20 mouse cellular contexts compared by ENCODE assay signal in genomic region chr7:79225477-79225876, GRCm38 (mm10). TPM values are rescaled to one million over a fixed set of nuclear protein-coding genes. Genes with fewer than 3 reads are reported as not detected.
A peak's percentile ranks its signal among the peaks of the same experiment; 100 is the strongest.
DNase-seq lines count a peak whose midpoint lies in the region; ATAC-seq and TF ChIP-seq lines count a peak whose summit lies in the region.
"Had no signal": no experiment of that assay in that cellular context is flagged by ENCODE, and none has a peak within 500 bp of the region (broad histone marks: within the 10 kb centered on the region; RNA-seq: fewer than 3 reads in every experiment).

No protein-coding gene starts in this region.

- no peak for TF ChIP-seq CTCF in C2C12 (IDR thresholded peaks at IDR 0.05; ENCODE audit: control insufficient read depth, insufficient read depth, insufficient read length)

- H3K79me3 ChIP-seq in C2C12 (ENCODE audit: low read depth), result no peaks in the 10 kb centered on the region

- DNase-seq in cerebellum, adult 9-11 months, result no peak
- DNase-seq in cerebellum, postnatal 36 days, result no peak
- DNase-seq in testis, postnatal 10 days (ENCODE audit: low spot score), result no peak
- DNase-seq: adrenal gland, adult 2 months; adrenal gland, postnatal 14 days; cerebellum, adult 11 months; cerebellum, adult 2 months; cerebellum, postnatal 10 days; gastrocnemius, postnatal 10 days; gastrocnemius, postnatal 36 days; heart, adult 11 months had no signal

- no peaks in the 10 kb centered on the region for H3K79me2 ChIP-seq in C2C12 (ENCODE audit: control insufficient read depth, insufficient read depth)

- no peaks in the 10 kb centered on the region for H3K36me3 ChIP-seq in C2C12 (ENCODE audit: control insufficient read depth, insufficient read depth)
- H3K36me3 ChIP-seq: embryonic facial prominence, embryonic 12.5 days; embryonic facial prominence, embryonic 15.5 days; forebrain, embryonic 15.5 days; G1E; hindbrain, embryonic 12.5 days; hindbrain, embryonic 15.5 days had no signal

- no peak overlapping the region for H3K4me3 ChIP-seq in C2C12 (ENCODE audit: insufficient read depth, poor library complexity, severe bottlenecking)
- H3K4me3 ChIP-seq: embryonic facial prominence, embryonic 12.5 days; embryonic facial prominence, embryonic 15.5 days; forebrain, embryonic 15.5 days; hindbrain, embryonic 12.5 days; hindbrain, embryonic 15.5 days had no signal

- no peaks in the 10 kb centered on the region for H3K27me3 ChIP-seq in C2C12 (ENCODE audit: control insufficient read depth, insufficient read depth, insufficient read length)
- H3K27me3 ChIP-seq: embryonic facial prominence, embryonic 12.5 days; embryonic facial prominence, embryonic 15.5 days; forebrain, embryonic 15.5 days; hindbrain, embryonic 12.5 days; hindbrain, embryonic 15.5 days had no signal

- ATAC-seq in common myeloid progenitor, adult 5-6 weeks (replicated peaks; ENCODE audit: low read depth, poor library complexity, severe bottlenecking), result 0 out of 2 replicates have a peak, but pooled peaks have one; percentile 18
- ATAC-seq in megakaryocyte progenitor cell, adult 5-6 weeks (replicated peaks; ENCODE audit: poor library complexity), result peak; percentile 54
- ATAC-seq: forebrain, embryonic 15.5 days had no signal

- H3ac ChIP-seq in C2C12 (ENCODE audit: control insufficient read depth, insufficient read length, low read depth), result no peak overlapping the region

TF ChIP-seq in C2C12, 6 proteins besides CTCF, POLR2A, EP300 and RAD21:
- peak; percentile 17 for TF ChIP-seq CEBPB (IDR thresholded peaks at IDR 0.05; ENCODE audit: low read depth)
- no peak for TF ChIP-seq FOSL1 (IDR thresholded peaks at IDR 0.05; ENCODE audit: insufficient read depth, low read length, poor library complexity, severe bottlenecking)

RNA-seq across cellular contexts. Expression of gene Abhd2, which starts 47.5 kb away (rescaled TPM):
- polyA plus RNA-seq in C2C12 (2012; fragmentation: generic; extraction: Trizol), result 28.3 TPM
- total RNA-seq in common myeloid progenitor, adult 5-6 weeks (2017), result 28.3 and 32.5 TPM in 2 replicates
- 58.0 and 60.4 TPM in 2 replicates for total RNA-seq in megakaryocyte progenitor cell, adult 5-6 weeks (2015)
- 28.3 and 30.2 TPM in 2 replicates for total RNA-seq in megakaryocyte progenitor cell, adult 5-6 weeks (2017)
